Mouse (Mus musculus) forebrain, embryonic 13.5 days (tissue): ENCODE measurements at regions not wholly inside any gene's neighbourhood (a gene's known extent, or its start where the extent isn't known, plus 50 kb on each side); places are given as distances from the start of the nearest gene placed in this dataset.

Experiments used
- ATAC-seq: fragments of 200-750 bp; cut with Nextera tagmentation; 2 replicates; pipeline ENCODE4 v1.8.0; 2017
- H3K27ac ChIP-seq: fragments of 300-500 bp; sonication (generic); 2 replicates; pipeline ENCODE4 v1.5.1; 2015; ENCODE audit warnings: inconsistent platforms, mild to moderate bottlenecking, moderate library complexity
- H3K27me3 ChIP-seq: fragments of 300-500 bp; sonication (generic); 2 replicates; pipeline ENCODE4 v1.6.1; 2015; ENCODE audit warnings: mild to moderate bottlenecking, inconsistent platforms
- H3K36me3 ChIP-seq: fragments of 300-500 bp; sonication (generic); 2 replicates; pipeline ENCODE4 v1.6.1; 2015; ENCODE audit warnings: mild to moderate bottlenecking, inconsistent platforms; ENCODE audit not compliant: poor library complexity, severe bottlenecking
- H3K4me1 ChIP-seq: fragments of 300-500 bp; sonication (generic); 2 replicates; pipeline ENCODE4 v1.6.1; 2015; ENCODE audit warnings: inconsistent platforms
- H3K4me2 ChIP-seq: fragments of 300-500 bp; sonication (generic); 2 replicates; pipeline ENCODE4 v1.6.1; 2015; ENCODE audit warnings: inconsistent platforms, mild to moderate bottlenecking, moderate library complexity
- H3K4me3 ChIP-seq: fragments of 300-500 bp; sonication (generic); 2 replicates; pipeline ENCODE4 v1.5.1; 2015; ENCODE audit warnings: mild to moderate bottlenecking, inconsistent platforms
- H3K9ac ChIP-seq: fragments of 300-500 bp; sonication (generic); 2 replicates; pipeline ENCODE4 v1.6.1; 2015; ENCODE audit warnings: mild to moderate bottlenecking, inconsistent platforms
- H3K9me3 ChIP-seq: fragments of 300-500 bp; sonication (generic); replicated peaks from 2 replicates; pipeline ENCODE4 v1.6.1; 2016; ENCODE audit warnings: inconsistent platforms
- WGBS: fragments of 180-500 bp; shearing (Covaris S2); methylation state at CpG from one replicate; pipeline ENCODE4 v1.1.7; 2015; 5-methylcytosine and 5-hydroxymethylcytosine counted together

- H3K9me3 ChIP-seq = no peaks in the 10 kb centered on the region
- no peak overlapping the region for H3K4me3 ChIP-seq
- no peaks in the 10 kb centered on the region for H3K27me3 ChIP-seq
- peaks cover 10% of the 10 kb centered on the region; the same call in 1 of the 2 replicates for H3K4me1 ChIP-seq
- 49% methylated on average over 16 of the region's 16 CpGs for WGBS
- peak overlapping the region; percentile 19; the same call in 1 of the 2 replicates for H3K4me2 ChIP-seq
- 0 out of 2 replicates have a peak, but pooled peaks have one; percentile 16 for ATAC-seq
- H3K9ac ChIP-seq = no peak overlapping the region
- no peaks in the 10 kb centered on the region for H3K36me3 ChIP-seq
- no peak overlapping the region for H3K27ac ChIP-seq
Observed at GRCm38 (mm10) chr4:124498043-124498442, 112.6 kb downstream of the 3100002H09Rik start.

- Histone ChIP-seq H3K27ac (peak overlapping the region; percentile 92), H3K4me3 (no peak overlapping the region), H3K27me3 (peaks cover 25% of the 10 kb centered on the region), H3K9me3 (peaks cover 22% of the 10 kb centered on the region), H3K36me3 (no peaks in the 10 kb centered on the region), H3K4me1 (peaks cover 29% of the 10 kb centered on the region), H3K9ac (0 out of 2 replicates have a peak overlapping the region, but pooled peaks have one; percentile 31), H3K4me2 (peak overlapping the region; percentile 14; the same call in 1 of the 2 replicates)
- 4% methylated on average over 12 of the region's 12 CpGs for WGBS
- peak; percentile 86 for ATAC-seq
Observed at GRCm38 (mm10) chr4:124485941-124486581, 124.5 kb downstream of the 3100002H09Rik start.

DNA sequence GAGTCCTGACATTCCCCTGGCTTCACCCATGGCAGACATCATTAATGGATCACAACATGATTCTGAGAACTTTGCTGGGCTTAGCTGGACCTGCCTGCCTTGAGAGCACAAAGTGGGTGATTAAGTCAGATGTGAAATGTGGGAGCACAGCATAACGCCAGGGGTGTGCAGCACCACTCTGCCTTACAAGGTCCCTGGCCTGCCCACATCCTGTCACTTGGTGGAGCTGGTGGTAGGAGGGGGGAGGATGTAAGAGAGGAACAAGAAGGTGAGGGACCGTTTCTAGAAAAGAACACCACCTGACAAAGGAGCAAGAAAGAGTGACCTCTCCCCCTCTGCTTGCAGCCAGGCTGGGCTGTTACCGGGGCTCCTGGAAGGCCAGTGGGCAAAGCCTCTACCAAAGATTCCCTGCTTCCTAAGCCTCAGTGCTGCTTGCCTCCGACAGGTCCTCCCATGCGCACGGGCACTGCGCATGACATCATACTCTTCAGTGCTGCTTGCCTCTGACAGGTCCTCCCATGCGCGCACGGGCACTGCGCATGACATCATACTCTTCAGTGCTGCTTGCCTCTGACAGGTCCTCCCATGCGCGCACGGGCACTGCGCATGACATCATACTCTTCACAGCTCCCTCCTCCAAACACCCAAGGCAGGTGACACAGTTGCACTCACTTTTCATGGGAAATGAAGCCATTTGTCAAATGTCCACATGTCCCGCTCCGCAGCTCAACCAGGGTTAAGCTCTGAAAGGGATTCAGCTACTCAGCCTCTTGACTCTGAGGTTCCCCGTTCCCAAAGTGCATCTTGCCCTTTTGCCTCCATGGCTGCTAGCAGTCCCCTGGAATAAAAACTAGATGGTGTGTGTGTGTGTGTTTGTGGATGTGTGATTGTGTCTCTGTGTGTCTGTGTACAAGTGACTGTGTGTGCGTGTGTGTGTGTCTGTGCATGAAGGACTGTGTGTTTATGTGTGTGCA, 125.7 kb downstream of the 3100002H09Rik start:
- H3K27ac ChIP-seq = peak overlapping the region; percentile 92
- peak; percentile 68 for ATAC-seq
- peaks cover 17% of the 10 kb centered on the region for H3K9me3 ChIP-seq
- H3K9ac ChIP-seq = no peak overlapping the region
- peaks cover 29% of the 10 kb centered on the region for H3K4me1 ChIP-seq
- no peaks in the 10 kb centered on the region for H3K36me3 ChIP-seq
- no peak overlapping the region; the same call in 1 of the 2 replicates for H3K4me2 ChIP-seq
- 21% methylated on average over 19 of the region's 19 CpGs for WGBS
- no peak overlapping the region for H3K4me3 ChIP-seq
- peaks cover 31% of the 10 kb centered on the region for H3K27me3 ChIP-seq

DNA sequence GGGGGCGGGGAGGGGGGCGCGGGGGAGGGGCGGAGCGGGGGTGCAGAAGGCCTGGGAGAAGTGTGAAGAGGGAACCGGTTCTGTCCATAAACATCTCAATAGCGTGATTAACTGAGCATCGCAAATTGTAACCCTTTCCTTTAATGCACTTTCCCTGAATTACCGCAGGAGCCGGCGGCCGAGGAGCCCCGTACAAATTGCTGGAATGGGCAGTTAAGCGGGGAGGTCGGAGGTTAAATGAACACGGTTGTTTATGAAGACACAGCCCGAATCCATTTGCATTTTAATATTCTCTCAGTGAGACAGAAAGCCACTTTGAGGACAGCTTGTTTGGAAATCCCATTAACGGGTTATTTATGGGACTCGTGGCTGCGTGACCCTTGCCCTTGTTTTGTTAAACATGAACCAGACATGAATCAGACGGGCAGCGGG, 132.7 kb downstream of the 3100002H09Rik start:
- Histone ChIP-seq H3K27me3 (peaks cover 69% of the 10 kb centered on the region), H3K4me1 (peaks cover 18% of the 10 kb centered on the region), H3K4me3 (peak overlapping the region; percentile 5), H3K36me3 (no peaks in the 10 kb centered on the region), H3K9me3 (no peaks in the 10 kb centered on the region), H3K27ac (no peak overlapping the region; the same call in 1 of the 2 replicates), H3K4me2 (peak overlapping the region; percentile 51), H3K9ac (0 out of 2 replicates have a peak overlapping the region, but pooled peaks have one; percentile 55)
- no peak for ATAC-seq
- WGBS = 2% methylated on average over 18 of the region's 22 CpGs

DNA sequence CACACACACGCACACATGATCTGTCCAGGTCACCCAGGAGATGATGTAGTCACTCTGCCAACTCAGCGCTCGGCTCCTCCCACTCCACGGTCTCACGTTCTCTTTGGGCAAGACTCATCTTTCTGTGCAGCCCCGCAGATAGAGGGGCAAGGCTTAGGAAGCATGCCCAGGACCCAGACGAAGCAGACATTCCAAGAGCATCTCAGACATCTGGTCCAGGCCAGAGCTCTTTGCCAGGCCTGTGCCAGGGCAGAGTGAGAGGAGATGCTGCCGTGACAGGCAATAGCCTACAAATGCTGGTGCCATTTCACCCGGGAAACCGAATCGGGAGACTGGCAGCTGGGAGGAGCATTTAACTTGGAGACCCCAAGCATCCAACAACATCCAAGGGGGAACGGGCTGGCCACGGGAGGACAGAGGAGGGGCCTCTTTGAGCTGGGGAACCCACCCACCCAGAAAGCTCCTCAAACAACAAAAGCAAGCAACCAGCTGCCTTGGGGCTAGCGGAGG, 133.2 kb downstream of the 3100002H09Rik start:
- ATAC-seq = peak; percentile 88
- Histone ChIP-seq H3K4me1 (peaks cover 18% of the 10 kb centered on the region), H3K4me2 (peak overlapping the region; percentile 51), H3K9me3 (no peaks in the 10 kb centered on the region), H3K27ac (peak overlapping the region; percentile 76), H3K27me3 (peaks cover 70% of the 10 kb centered on the region), H3K9ac (peak overlapping the region; percentile 55; the same call in 1 of the 2 replicates), H3K4me3 (peak overlapping the region; percentile 5), H3K36me3 (no peaks in the 10 kb centered on the region)
- 11% methylated on average over 14 of the region's 14 CpGs for WGBS

- Histone ChIP-seq H3K4me3 (no peak overlapping the region), H3K4me1 (peaks cover 20% of the 10 kb centered on the region), H3K27me3 (peaks cover 65% of the 10 kb centered on the region), H3K36me3 (no peaks in the 10 kb centered on the region), H3K27ac (peak overlapping the region; percentile 57), H3K4me2 (peak overlapping the region; percentile 2), H3K9ac (no peak overlapping the region), H3K9me3 (no peaks in the 10 kb centered on the region)
- ATAC-seq = peak; percentile 77
- 19% methylated on average over 18 of the region's 18 CpGs for WGBS
Observed at GRCm38 (mm10) chr4:124465229-124465820, 145.3 kb downstream of the 3100002H09Rik start.

- peaks cover 41% of the 10 kb centered on the region for H3K4me1 ChIP-seq
- H3K4me3 ChIP-seq = no peak overlapping the region
- H3K9ac ChIP-seq = no peak overlapping the region
- H3K36me3 ChIP-seq = no peaks in the 10 kb centered on the region
- H3K27me3 ChIP-seq = peaks cover 38% of the 10 kb centered on the region
- peak overlapping the region; percentile 62 for H3K27ac ChIP-seq
- peak; percentile 71 for ATAC-seq
- H3K9me3 ChIP-seq = no peaks in the 10 kb centered on the region
- WGBS = 31% methylated on average over 14 of the region's 14 CpGs
- no peak overlapping the region for H3K4me2 ChIP-seq
Observed at GRCm38 (mm10) chr4:124455511-124456338, 154.9 kb downstream of the 3100002H09Rik start.

- Histone ChIP-seq H3K27me3 (peaks cover 14% of the 10 kb centered on the region; the same call in 1 of the 2 replicates), H3K9ac (peak overlapping the region; percentile 34; the same call in 1 of the 2 replicates), H3K4me2 (no peak overlapping the region), H3K4me3 (no peak overlapping the region), H3K27ac (no peak overlapping the region), H3K4me1 (peaks cover 33% of the 10 kb centered on the region), H3K36me3 (no peaks in the 10 kb centered on the region), H3K9me3 (no peaks in the 10 kb centered on the region)
- no peak for ATAC-seq
- WGBS = 11% methylated on average over 3 of the region's 3 CpGs
Observed at GRCm38 (mm10) chr4:124451131-124451530, 159.5 kb downstream of the 3100002H09Rik start.

DNA sequence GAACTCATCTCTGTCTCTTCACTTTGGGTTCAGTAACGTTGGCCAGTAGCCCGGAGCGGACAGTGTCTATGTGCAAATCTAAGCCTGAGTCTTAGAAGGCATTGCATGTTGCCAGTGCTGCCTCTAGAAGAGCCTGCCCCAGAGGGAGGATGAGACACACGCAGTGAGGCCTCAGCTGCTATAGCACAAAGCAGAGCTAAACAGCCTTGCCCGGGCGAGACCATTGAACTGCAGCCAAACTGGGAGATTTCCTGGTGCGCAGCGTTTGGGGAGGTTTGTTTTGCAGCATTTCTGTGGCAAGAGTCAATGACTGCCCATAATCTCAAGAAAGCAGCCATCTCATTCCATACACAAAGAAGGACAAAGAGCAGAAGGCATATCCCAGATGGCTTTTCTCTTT, 164.0 kb downstream of the 3100002H09Rik start:
- ATAC-seq = no peak
- Histone ChIP-seq H3K9me3 (no peaks in the 10 kb centered on the region), H3K27ac (no peak overlapping the region)

GRCm38 (mm10) chr4:124443613-124444108, 166.9 kb downstream of the 3100002H09Rik start:
- H3K9me3 ChIP-seq = no peaks in the 10 kb centered on the region
- peak overlapping the region; percentile 56 for H3K9ac ChIP-seq
- no peaks in the 10 kb centered on the region for H3K36me3 ChIP-seq
- ATAC-seq = peak; percentile 78
- 4% methylated on average over 10 of the region's 10 CpGs for WGBS
- H3K4me2 ChIP-seq = peak overlapping the region; percentile 28; the same call in 1 of the 2 replicates
- no peak overlapping the region for H3K4me3 ChIP-seq
- H3K27me3 ChIP-seq = peaks cover 61% of the 10 kb centered on the region
- peaks cover 37% of the 10 kb centered on the region for H3K4me1 ChIP-seq
- H3K27ac ChIP-seq = peak overlapping the region; percentile 63

More for the DNA sequence above, 164.0 kb downstream of the 3100002H09Rik start:
- H3K4me2 ChIP-seq = no peak overlapping the region
- peaks cover 41% of the 10 kb centered on the region for H3K4me1 ChIP-seq
- H3K27me3 ChIP-seq = peaks cover 38% of the 10 kb centered on the region
- no peak overlapping the region for H3K9ac ChIP-seq
- H3K4me3 ChIP-seq = no peak overlapping the region
- 63% methylated on average over 8 of the region's 8 CpGs for WGBS
- no peaks in the 10 kb centered on the region for H3K36me3 ChIP-seq
